Mouse (Mus musculus) thymus, adult 2 months (tissue): Measurements from ENCODE around the gene AU022252. TPM values are rescaled to one million over a fixed set of nuclear protein-coding genes. Genes with fewer than 3 reads are reported as not detected.
A peak's percentile ranks its signal among the peaks of the same experiment; 100 is the strongest.

Experiments used
- DNase-seq: peaks from one replicate; pipeline ENCODE4 v3.0.0; 2021
- H3K27ac ChIP-seq: fragments of 200-500 bp; 2 replicates; pipeline ENCODE4 v1.5.1; 2012; ENCODE audit warnings: low read length, control low read depth; ENCODE audit not compliant: control insufficient read depth, insufficient read depth
- H3K27me3 ChIP-seq: fragments of 200-500 bp; 2 replicates; pipeline ENCODE4 v1.6.1; 2012; ENCODE audit warnings: mild to moderate bottlenecking, low read length, moderate library complexity, mixed read lengths; ENCODE audit not compliant: control insufficient read depth, insufficient read depth
- H3K36me3 ChIP-seq: fragments of 200-500 bp; 2 replicates; pipeline ENCODE4 v1.6.1; 2012; ENCODE audit warnings: mild to moderate bottlenecking, low read length, moderate library complexity; ENCODE audit not compliant: control insufficient read depth, insufficient read depth
- H3K4me1 ChIP-seq: fragments of 200-500 bp; replicated peaks from 2 replicates; pipeline ENCODE4 v1.6.1; 2012; ENCODE audit warnings: low read length; ENCODE audit not compliant: control insufficient read depth, insufficient read depth
- H3K4me3 ChIP-seq: fragments of 200-500 bp; 2 replicates; pipeline ENCODE4 v1.5.1; 2012; ENCODE audit warnings: mild to moderate bottlenecking, low read length, control low read depth, moderate library complexity; ENCODE audit not compliant: control insufficient read depth, insufficient read depth
- CTCF ChIP-seq: fragments of 200-500 bp; IDR thresholded peaks from 2 replicates; pipeline ENCODE4 v1.5.1; 2012; ENCODE audit warnings: mild to moderate bottlenecking, control low read depth, low read length, moderate library complexity, borderline replicate concordance; ENCODE audit not compliant: control insufficient read depth, poor library complexity, insufficient read depth; ENCODE audit errors: extremely low read depth
- POLR2A ChIP-seq: fragments of 200-500 bp; IDR thresholded peaks from 2 replicates; pipeline ENCODE4 v1.6.1; 2012; ENCODE audit warnings: mild to moderate bottlenecking, low read length, control low read depth, moderate library complexity; ENCODE audit not compliant: control insufficient read depth, poor library complexity, insufficient read depth; ENCODE audit errors: extremely low read depth
- WGBS: fragments of 180-500 bp; shearing (Covaris S2); methylation state at CpG from one replicate; pipeline ENCODE4 v1.1.7; 2018; 5-methylcytosine and 5-hydroxymethylcytosine counted together
- polyA plus RNA-seq: library from polyadenylated mRNA; depleted of rRNA; stranded (reverse); fragments of >200 nt; gene quantifications from 2 replicates; pipeline ENCODE4 v1.2.3, GENCODE M21; 2012

AU022252 gene
- polyA plus RNA-seq, 1 experiment = 9.6 TPM

GRCm38 (mm10) chr4:119204672-119205071 is 27.8 kb downstream of the AU022252 start:
- 28% methylated on average over 8 of the region's 8 CpGs for WGBS
- H3K36me3 ChIP-seq = peaks cover 6% of the 10 kb centered on the region; the same call in 1 of the 2 replicates
- no peak overlapping the region for H3K4me3 ChIP-seq
- TF ChIP-seq CTCF (no peak), POLR2A (no peak)
- DNase-seq = peak; percentile 51
- no peaks in the 10 kb centered on the region for H3K27me3 ChIP-seq
- H3K27ac ChIP-seq = no peak overlapping the region
- no peaks in the 10 kb centered on the region for H3K4me1 ChIP-seq

DNA sequence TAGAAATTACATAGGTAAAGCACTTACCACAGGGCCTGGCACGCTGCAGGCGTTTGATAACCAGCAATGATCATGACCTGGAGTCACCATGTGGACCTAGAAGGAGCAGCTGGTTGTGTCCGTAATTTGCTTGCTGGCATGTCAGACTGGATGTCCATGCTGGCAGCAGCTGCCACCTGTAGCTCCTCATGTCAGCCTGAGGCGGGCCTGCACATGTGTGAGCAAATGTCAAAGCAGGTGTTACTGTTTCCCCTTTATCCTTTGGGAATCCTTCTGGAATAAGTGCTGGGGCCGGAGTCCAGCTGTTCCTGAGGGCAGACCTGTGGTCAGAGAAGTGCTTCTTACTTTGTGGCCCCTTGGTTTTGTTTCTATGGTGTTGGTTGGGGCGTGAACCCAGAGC is 34.4 kb downstream of the AU022252 start:
- no peak overlapping the region for H3K27ac ChIP-seq
- H3K27me3 ChIP-seq = no peaks in the 10 kb centered on the region
- no peak for TF ChIP-seq POLR2A
- no peak for TF ChIP-seq CTCF
- H3K4me1 ChIP-seq = peaks cover 9% of the 10 kb centered on the region
- peaks cover 6% of the 10 kb centered on the region; the same call in 1 of the 2 replicates for H3K36me3 ChIP-seq
- no peak overlapping the region for H3K4me3 ChIP-seq
- 96% methylated on average over 6 of the region's 6 CpGs for WGBS
- no peak for DNase-seq

GRCm38 (mm10) chr4:119195582-119196320 is 36.8 kb downstream of the AU022252 start:
- TF ChIP-seq POLR2A = no peak
- no peak for TF ChIP-seq CTCF
- Histone ChIP-seq H3K27ac (no peak overlapping the region), H3K4me1 (peaks cover 9% of the 10 kb centered on the region), H3K27me3 (no peaks in the 10 kb centered on the region), H3K36me3 (peaks cover under 1% of the 10 kb centered on the region; the same call in 1 of the 2 replicates), H3K4me3 (peak overlapping the region; percentile 78)
- 23% methylated on average over 18 of the region's 18 CpGs for WGBS
- DNase-seq = peak; percentile 44

DNA sequence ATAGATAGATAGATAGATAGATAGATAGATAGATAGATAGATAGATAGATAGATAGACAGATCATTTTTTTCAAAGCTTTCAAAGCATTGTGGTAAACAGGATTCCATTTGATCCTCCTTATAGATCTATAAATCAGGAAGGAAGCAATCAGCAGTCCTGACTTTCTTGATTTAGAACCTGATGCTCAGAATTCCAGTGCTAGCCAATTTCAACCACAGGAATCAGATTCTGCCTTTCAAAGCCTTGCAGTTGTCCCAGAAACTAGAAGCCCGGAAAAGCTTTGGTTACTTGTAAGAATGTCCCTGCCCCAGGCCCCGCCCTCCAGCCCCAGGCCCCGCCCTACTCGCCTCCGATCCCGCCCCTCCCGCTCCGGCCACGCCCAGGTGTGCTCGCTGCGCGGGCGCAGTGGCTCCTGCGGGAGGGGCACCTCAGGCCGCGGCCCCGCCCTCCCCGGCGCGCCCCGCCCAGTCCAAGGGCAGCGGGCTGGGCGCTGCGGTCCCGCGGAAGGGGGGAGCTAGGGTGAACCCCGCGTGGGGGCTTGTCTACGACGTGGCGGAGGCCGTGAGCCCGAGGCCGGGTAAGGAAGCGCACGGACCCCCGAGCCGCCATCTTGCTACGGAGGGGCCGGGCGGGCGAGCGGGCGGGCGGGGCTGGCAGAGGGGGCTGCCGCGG is 37.5 kb downstream of the AU022252 start, which contains the start of gene Svbp:
Gene Svbp (plus strand): TSS at position 398 of the 673 bp plus-strand sequence.
- peak within 1 kb of the TSS; percentile 78 for H3K4me3 ChIP-seq
- no peaks in the 10 kb centered on the region for H3K36me3 ChIP-seq
- no peaks in the 10 kb centered on the region for H3K27me3 ChIP-seq
- WGBS = under 1% methylated on average over 47 of the region's 47 CpGs
- H3K4me1 ChIP-seq = peaks cover 9% of the 10 kb centered on the region
- no peak within 1 kb of the TSS for H3K27ac ChIP-seq
- DNase-seq = peak; percentile 87
- TF ChIP-seq CTCF (peak; percentile 33; the same call in 1 of the 2 replicates), POLR2A (peak; percentile 47; the same call in 1 of the 2 replicates)

GRCm38 (mm10) chr4:119192757-119193156 is 39.8 kb downstream of the AU022252 start:
- H3K27me3 ChIP-seq = no peaks in the 10 kb centered on the region
- H3K36me3 ChIP-seq = no peaks in the 10 kb centered on the region
- WGBS = 96% methylated on average over 4 of the region's 4 CpGs
- H3K27ac ChIP-seq = no peak overlapping the region
- H3K4me1 ChIP-seq = peaks cover 9% of the 10 kb centered on the region
- TF ChIP-seq CTCF = no peak
- no peak for TF ChIP-seq POLR2A
- DNase-seq = no peak
- H3K4me3 ChIP-seq = no peak overlapping the region

GRCm38 (mm10) chr4:119191273-119191672 is 41.2 kb downstream of the AU022252 start:
- peaks cover 7% of the 10 kb centered on the region for H3K4me1 ChIP-seq
- DNase-seq = no peak
- H3K27ac ChIP-seq = no peak overlapping the region
- H3K27me3 ChIP-seq = no peaks in the 10 kb centered on the region
- no peaks in the 10 kb centered on the region for H3K36me3 ChIP-seq
- TF ChIP-seq POLR2A (no peak), CTCF (no peak)
- 76% methylated on average over 3 of the region's 3 CpGs for WGBS
- no peak overlapping the region for H3K4me3 ChIP-seq
